Mouse (Mus musculus) embryonic fibroblast, embryonic 13.5 days (primary cell): ENCODE data around the gene Fam124a.

Experiments
- CTCF ChIP-seq: IDR thresholded peaks from 2 replicates; pipeline ENCODE4 v1.5.1; 2011; ENCODE audit warnings: mild to moderate bottlenecking, control low read depth, low read length, moderate library complexity, borderline replicate concordance; ENCODE audit not compliant: insufficient read depth
- POLR2A ChIP-seq: IDR thresholded peaks from 2 replicates; pipeline ENCODE4 v1.6.1; 2011; ENCODE audit warnings: low read depth, mild to moderate bottlenecking, control low read depth, low read length, moderate library complexity

DNA sequence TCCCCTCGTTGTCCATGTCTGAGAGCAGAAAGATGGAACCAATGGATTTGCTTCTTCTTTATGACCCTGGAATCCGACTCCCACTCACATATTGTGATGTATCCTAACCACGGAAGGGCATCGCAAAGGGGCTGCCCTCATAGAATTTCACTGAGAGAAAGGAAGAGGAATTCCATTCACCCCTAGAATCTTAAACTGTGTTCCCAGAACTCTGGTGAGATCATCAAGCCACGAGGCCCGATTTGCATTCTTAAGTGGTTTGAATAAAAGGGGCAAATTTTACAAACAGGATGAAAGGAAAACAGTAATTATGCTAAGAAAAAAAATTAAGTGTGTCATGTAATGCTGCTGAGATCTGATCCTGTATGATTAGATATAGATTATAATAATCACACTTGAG, 19.4 kb downstream of the Fam124a start:
- TF ChIP-seq CTCF = no peak
- TF ChIP-seq POLR2A = no peak
